Mouse (Mus musculus) cerebellum, adult 8-10 months (tissue): ENCODE results near the gene Gpc5.

Experiments
- DNase-seq: peaks from one replicate; pipeline ENCODE4 v3.0.0; 2022

Gpc5 gene

GRCm38 (mm10) chr14:115844773-115845427 is 752.9 kb downstream of the Gpc5 start:
- no peak for DNase-seq

GRCm38 (mm10) chr14:115869127-115869526 is 777.1 kb downstream of the Gpc5 start:
- no peak for DNase-seq

GRCm38 (mm10) chr14:115976062-115976461 is 884.0 kb downstream of the Gpc5 start:
- no peak for DNase-seq

GRCm38 (mm10) chr14:115979233-115979632 is 887.2 kb downstream of the Gpc5 start:
- no peak for DNase-seq

GRCm38 (mm10) chr14:115990764-115991163 is 898.7 kb downstream of the Gpc5 start:
- DNase-seq = no peak

GRCm38 (mm10) chr14:115993520-115994106 is 901.6 kb downstream of the Gpc5 start:
- DNase-seq = no peak

GRCm38 (mm10) chr14:115998931-115999330 is 906.9 kb downstream of the Gpc5 start:
- DNase-seq = no peak

- DNase-seq = no peak
Observed at GRCm38 (mm10) chr14:116087010-116087409, 995.0 kb downstream of the Gpc5 start.

- no peak for DNase-seq
Observed at GRCm38 (mm10) chr14:116127943-116128342, 1035.9 kb downstream of the Gpc5 start.

GRCm38 (mm10) chr14:116137330-116137729 is 1045.3 kb downstream of the Gpc5 start:
- no peak for DNase-seq

- no peak for DNase-seq
Observed at GRCm38 (mm10) chr14:116137772-116138171, 1045.8 kb downstream of the Gpc5 start.

- no peak for DNase-seq
Observed at GRCm38 (mm10) chr14:116162586-116162985, 1070.6 kb downstream of the Gpc5 start.

- DNase-seq = no peak
Observed at GRCm38 (mm10) chr14:116167401-116167800, 1075.4 kb downstream of the Gpc5 start.

GRCm38 (mm10) chr14:116169129-116169528 is 1077.1 kb downstream of the Gpc5 start:
- no peak for DNase-seq

GRCm38 (mm10) chr14:116186981-116187380 is 1095.0 kb downstream of the Gpc5 start:
- no peak for DNase-seq

GRCm38 (mm10) chr14:116206977-116207376 is 1115.0 kb downstream of the Gpc5 start:
- DNase-seq = no peak

- DNase-seq = no peak
Observed at GRCm38 (mm10) chr14:116208581-116208980, 1116.6 kb downstream of the Gpc5 start.

- DNase-seq = no peak
Observed at GRCm38 (mm10) chr14:116209045-116209444, 1117.0 kb downstream of the Gpc5 start.

GRCm38 (mm10) chr14:116210304-116210703 is 1118.3 kb downstream of the Gpc5 start:
- DNase-seq = no peak

- no peak for DNase-seq
Observed at GRCm38 (mm10) chr14:116212029-116212428, 1120.0 kb downstream of the Gpc5 start.

- no peak for DNase-seq
Observed at GRCm38 (mm10) chr14:116258126-116258525, 1166.1 kb downstream of the Gpc5 start.

- DNase-seq = no peak
Observed at GRCm38 (mm10) chr14:116308541-116308940, 1216.5 kb downstream of the Gpc5 start.

- DNase-seq = no peak
Observed at GRCm38 (mm10) chr14:116317491-116317890, 1225.5 kb downstream of the Gpc5 start.

GRCm38 (mm10) chr14:116336182-116336581 is 1244.2 kb downstream of the Gpc5 start:
- DNase-seq = no peak

GRCm38 (mm10) chr14:116338395-116338794 is 1246.4 kb downstream of the Gpc5 start:
- DNase-seq = no peak
